Mouse (Mus musculus): ENCODE measurements around the gene Rps6ka1. TPM values are rescaled to one million over a fixed set of nuclear protein-coding genes. Genes with fewer than 3 reads are reported as not detected.

Gene Rps6ka1
- polyA plus RNA-seq, 1 experiment from 2014 or later: 19.7 TPM

- no peaks in the 10 kb centered on the region for H3K9me3 ChIP-seq (replicated peaks; ENCODE audit: control insufficient read depth, low read length)
- no peak overlapping the region for H3K4me2 ChIP-seq (ENCODE audit: low read depth, low read length)
- no peak for ATAC-seq (replicated peaks; ENCODE audit: extremely low read depth, insufficient read depth, low FRiP score)
- H3K27ac ChIP-seq (ENCODE audit: low read length): no peak overlapping the region
- no peaks in the 10 kb centered on the region for H3K4me1 ChIP-seq (ENCODE audit: control insufficient read depth, insufficient read depth, low read length)
- 75% methylated on average over 6 of the region's 6 CpGs for WGBS
- no peaks in the 10 kb centered on the region for H3K27me3 ChIP-seq (ENCODE audit: control insufficient read depth, insufficient read depth, low read length)
- no peaks in the 10 kb centered on the region for H3K36me3 ChIP-seq (ENCODE audit: control insufficient read depth, insufficient read depth)
- H3K9ac ChIP-seq (ENCODE audit: low read length): no peak overlapping the region
- no peak overlapping the region for H3K4me3 ChIP-seq (ENCODE audit: low read length)
Measured at GRCm38 (mm10) chr4:133900887-133901286, 13.3 kb upstream of the Rps6ka1 start.

GRCm38 (mm10) chr4:133900352-133900751 lies 12.8 kb upstream of the Rps6ka1 start:
- no peaks in the 10 kb centered on the region for H3K27me3 ChIP-seq (ENCODE audit: control insufficient read depth, insufficient read depth, low read length)
- no peaks in the 10 kb centered on the region for H3K4me1 ChIP-seq (ENCODE audit: control insufficient read depth, insufficient read depth, low read length)
- H3K9ac ChIP-seq (ENCODE audit: low read length): no peak overlapping the region
- no peak for ATAC-seq (replicated peaks; ENCODE audit: extremely low read depth, insufficient read depth, low FRiP score)
- H3K36me3 ChIP-seq (ENCODE audit: control insufficient read depth, insufficient read depth): no peaks in the 10 kb centered on the region
- no peak overlapping the region for H3K4me3 ChIP-seq (ENCODE audit: low read length)
- no peaks in the 10 kb centered on the region for H3K9me3 ChIP-seq (replicated peaks; ENCODE audit: control insufficient read depth, low read length)
- no peak overlapping the region for H3K4me2 ChIP-seq (ENCODE audit: low read depth, low read length)
- H3K27ac ChIP-seq (ENCODE audit: low read length): no peak overlapping the region
- 92% methylated on average over 6 of the region's 6 CpGs for WGBS

- H3K36me3 ChIP-seq (ENCODE audit: control insufficient read depth, insufficient read depth): no peaks in the 10 kb centered on the region
- no peaks in the 10 kb centered on the region for H3K4me1 ChIP-seq (ENCODE audit: control insufficient read depth, insufficient read depth, low read length)
- H3K27ac ChIP-seq (ENCODE audit: low read length): no peak overlapping the region
- ATAC-seq (replicated peaks; ENCODE audit: extremely low read depth, insufficient read depth, low FRiP score): no peak
- H3K9me3 ChIP-seq (replicated peaks; ENCODE audit: control insufficient read depth, low read length): no peaks in the 10 kb centered on the region
- H3K4me3 ChIP-seq (ENCODE audit: low read length): no peak overlapping the region
- H3K9ac ChIP-seq (ENCODE audit: low read length): no peak overlapping the region
- no peak overlapping the region for H3K4me2 ChIP-seq (ENCODE audit: low read depth, low read length)
- 69% methylated on average over 9 of the region's 9 CpGs for WGBS
- no peaks in the 10 kb centered on the region for H3K27me3 ChIP-seq (ENCODE audit: control insufficient read depth, insufficient read depth, low read length)
Measured at GRCm38 (mm10) chr4:133899241-133899800, 11.7 kb upstream of the Rps6ka1 start.

GRCm38 (mm10) chr4:133898151-133898550 lies 10.6 kb upstream of the Rps6ka1 start:
- H3K4me1 ChIP-seq (ENCODE audit: control insufficient read depth, insufficient read depth, low read length): no peaks in the 10 kb centered on the region
- no peak overlapping the region for H3K4me2 ChIP-seq (ENCODE audit: low read depth, low read length)
- no peak overlapping the region for H3K4me3 ChIP-seq (ENCODE audit: low read length)
- no peak for ATAC-seq (replicated peaks; ENCODE audit: extremely low read depth, insufficient read depth, low FRiP score)
- no peak overlapping the region for H3K9ac ChIP-seq (ENCODE audit: low read length)
- WGBS: 29% methylated on average over 6 of the region's 6 CpGs
- no peaks in the 10 kb centered on the region for H3K9me3 ChIP-seq (replicated peaks; ENCODE audit: control insufficient read depth, low read length)
- no peaks in the 10 kb centered on the region for H3K27me3 ChIP-seq (ENCODE audit: control insufficient read depth, insufficient read depth, low read length)
- no peak overlapping the region for H3K27ac ChIP-seq (ENCODE audit: low read length)
- no peaks in the 10 kb centered on the region for H3K36me3 ChIP-seq (ENCODE audit: control insufficient read depth, insufficient read depth)

GRCm38 (mm10) chr4:133897431-133897891 lies 9.9 kb upstream of the Rps6ka1 start:
- Histone ChIP-seq H3K4me2 (ENCODE audit: low read depth, low read length) (no peak overlapping the region), H3K9ac (ENCODE audit: low read length) (no peak overlapping the region), H3K9me3 (replicated peaks; ENCODE audit: control insufficient read depth, low read length) (no peaks in the 10 kb centered on the region), H3K27me3 (ENCODE audit: control insufficient read depth, insufficient read depth, low read length) (no peaks in the 10 kb centered on the region), H3K27ac (ENCODE audit: low read length) (no peak overlapping the region), H3K36me3 (ENCODE audit: control insufficient read depth, insufficient read depth) (no peaks in the 10 kb centered on the region), H3K4me3 (ENCODE audit: low read length) (no peak overlapping the region), H3K4me1 (ENCODE audit: control insufficient read depth, insufficient read depth, low read length) (no peaks in the 10 kb centered on the region)
- no peak for ATAC-seq (replicated peaks; ENCODE audit: extremely low read depth, insufficient read depth, low FRiP score)
- WGBS: 72% methylated on average over 11 of the region's 11 CpGs

GRCm38 (mm10) chr4:133896984-133897383 lies 9.4 kb upstream of the Rps6ka1 start:
- ATAC-seq (replicated peaks; ENCODE audit: extremely low read depth, insufficient read depth, low FRiP score): no peak
- Histone ChIP-seq H3K4me3 (ENCODE audit: low read length) (no peak overlapping the region), H3K4me1 (ENCODE audit: control insufficient read depth, insufficient read depth, low read length) (no peaks in the 10 kb centered on the region), H3K4me2 (ENCODE audit: low read depth, low read length) (no peak overlapping the region), H3K36me3 (ENCODE audit: control insufficient read depth, insufficient read depth) (no peaks in the 10 kb centered on the region), H3K27ac (ENCODE audit: low read length) (no peak overlapping the region), H3K27me3 (ENCODE audit: control insufficient read depth, insufficient read depth, low read length) (no peaks in the 10 kb centered on the region), H3K9ac (ENCODE audit: low read length) (no peak overlapping the region), H3K9me3 (replicated peaks; ENCODE audit: control insufficient read depth, low read length) (no peaks in the 10 kb centered on the region)
- WGBS: 79% methylated on average over 1 of the region's 1 CpGs

GRCm38 (mm10) chr4:133896002-133896401 lies 8.4 kb upstream of the Rps6ka1 start:
- Histone ChIP-seq H3K27ac (ENCODE audit: low read length) (no peak overlapping the region), H3K27me3 (ENCODE audit: control insufficient read depth, insufficient read depth, low read length) (no peaks in the 10 kb centered on the region), H3K4me1 (ENCODE audit: control insufficient read depth, insufficient read depth, low read length) (no peaks in the 10 kb centered on the region), H3K9me3 (replicated peaks; ENCODE audit: control insufficient read depth, low read length) (no peaks in the 10 kb centered on the region), H3K36me3 (ENCODE audit: control insufficient read depth, insufficient read depth) (no peaks in the 10 kb centered on the region), H3K4me2 (ENCODE audit: low read depth, low read length) (no peak overlapping the region), H3K4me3 (ENCODE audit: low read length) (no peak overlapping the region), H3K9ac (ENCODE audit: low read length) (no peak overlapping the region)
- no peak for ATAC-seq (replicated peaks; ENCODE audit: extremely low read depth, insufficient read depth, low FRiP score)
- 91% methylated on average over 3 of the region's 3 CpGs for WGBS

- peak overlapping the region; percentile 96 for H3K4me2 ChIP-seq (ENCODE audit: low read depth, low read length)
- H3K27ac ChIP-seq (ENCODE audit: low read length): peak overlapping the region; percentile 71
- WGBS: under 1% methylated on average over 14 of the region's 32 CpGs
- no peaks in the 10 kb centered on the region for H3K27me3 ChIP-seq (ENCODE audit: control insufficient read depth, insufficient read depth, low read length)
- no peaks in the 10 kb centered on the region for H3K9me3 ChIP-seq (replicated peaks; ENCODE audit: control insufficient read depth, low read length)
- peak overlapping the region; percentile 89 for H3K4me3 ChIP-seq (ENCODE audit: low read length)
- peak; percentile 49; the same call in 1 of the 2 replicates for ATAC-seq (replicated peaks; ENCODE audit: extremely low read depth, insufficient read depth, low FRiP score)
- H3K9ac ChIP-seq (ENCODE audit: low read length): peak overlapping the region; percentile 88
- H3K4me1 ChIP-seq (ENCODE audit: control insufficient read depth, insufficient read depth, low read length): peaks cover 6% of the 10 kb centered on the region
- H3K36me3 ChIP-seq (ENCODE audit: control insufficient read depth, insufficient read depth): no peaks in the 10 kb centered on the region
Measured at GRCm38 (mm10) chr4:133887249-133887648, 348 bp downstream of the Rps6ka1 start.

- Histone ChIP-seq H3K9ac (ENCODE audit: low read length) (no peak overlapping the region; the same call in 1 of the 2 replicates), H3K9me3 (replicated peaks; ENCODE audit: control insufficient read depth, low read length) (no peaks in the 10 kb centered on the region), H3K4me1 (ENCODE audit: control insufficient read depth, insufficient read depth, low read length) (peaks cover 6% of the 10 kb centered on the region), H3K36me3 (ENCODE audit: control insufficient read depth, insufficient read depth) (no peaks in the 10 kb centered on the region), H3K4me3 (ENCODE audit: low read length) (peak overlapping the region; percentile 89; the same call in 1 of the 2 replicates), H3K4me2 (ENCODE audit: low read depth, low read length) (peak overlapping the region; percentile 96), H3K27ac (ENCODE audit: low read length) (0 out of 2 replicates have a peak overlapping the region, but pooled peaks have one; percentile 24), H3K27me3 (ENCODE audit: control insufficient read depth, insufficient read depth, low read length) (no peaks in the 10 kb centered on the region)
- 37% methylated on average over 10 of the region's 10 CpGs for WGBS
- no peak for ATAC-seq (replicated peaks; ENCODE audit: extremely low read depth, insufficient read depth, low FRiP score)
Measured at GRCm38 (mm10) chr4:133885991-133886501, 1.6 kb downstream of the Rps6ka1 start.
